Mouse (Mus musculus): ENCODE measurements around the gene Tmem121. TPM values are rescaled to one million over a fixed set of nuclear protein-coding genes. Genes with fewer than 3 reads are reported as not detected.
"Not testable (repeated sequence)": the region's sequence is repeated elsewhere in the genome, so short reads cannot be mapped to it uniquely, and the experiment has no call there.

Gene Tmem121
- polyA plus RNA-seq, 1 experiment = not detected

DNA sequence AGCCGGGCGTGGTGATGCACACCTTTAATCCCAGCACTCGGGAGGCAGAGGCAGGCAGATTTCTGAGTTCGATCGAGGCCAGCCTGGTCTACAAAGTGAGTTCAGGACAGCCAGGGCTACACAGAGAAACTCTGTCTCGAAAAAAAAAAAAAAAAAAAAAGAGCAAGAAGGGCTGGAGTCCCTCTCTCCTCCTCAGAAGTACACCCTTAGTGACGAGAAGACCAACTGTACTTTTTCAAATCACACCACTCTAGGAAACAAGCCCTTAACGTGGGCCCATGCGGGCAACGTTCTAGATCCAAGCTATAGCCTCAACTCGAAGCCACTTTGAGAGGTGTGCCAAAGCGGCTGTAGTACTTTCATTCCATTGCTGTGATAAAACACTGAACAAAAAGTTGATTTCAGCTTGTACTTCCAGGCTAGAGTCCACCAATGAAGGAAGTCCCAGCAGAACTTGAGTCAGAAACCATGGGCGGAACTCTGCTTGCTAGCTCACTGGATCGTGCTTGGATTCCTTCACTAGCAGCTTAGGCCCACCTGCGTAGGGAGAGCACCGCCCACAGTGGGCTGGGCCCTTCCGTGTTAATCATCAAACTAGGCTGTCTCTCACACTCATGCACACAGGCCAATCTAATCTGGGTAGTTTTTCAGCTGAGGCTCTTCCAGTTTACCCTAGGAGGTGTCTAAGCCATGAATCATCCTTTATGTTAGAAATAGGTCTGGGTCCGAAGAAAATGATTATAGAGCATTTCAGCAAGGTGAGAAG lies 8.6 kb upstream of the Tmem121 start:
- H3K4me1 ChIP-seq (ENCODE audit: control insufficient read depth, insufficient read depth, low read length) = no peaks in the 10 kb centered on the region
- H3K4me3 ChIP-seq (ENCODE audit: insufficient read depth, low read depth, low read length) = no peak overlapping the region
- TF ChIP-seq POLR2A (IDR thresholded peaks at IDR 0.05; ENCODE audit: insufficient read depth, low read depth, low read length) = no peak
- no peak for TF ChIP-seq CTCF (IDR thresholded peaks at IDR 0.05; ENCODE audit: insufficient read depth, low read depth, low read length)
- H3K27ac ChIP-seq (ENCODE audit: insufficient read depth, low read depth, low read length) = no peak overlapping the region
- WGBS = 89% methylated on average over 18 of the region's 18 CpGs

DNA sequence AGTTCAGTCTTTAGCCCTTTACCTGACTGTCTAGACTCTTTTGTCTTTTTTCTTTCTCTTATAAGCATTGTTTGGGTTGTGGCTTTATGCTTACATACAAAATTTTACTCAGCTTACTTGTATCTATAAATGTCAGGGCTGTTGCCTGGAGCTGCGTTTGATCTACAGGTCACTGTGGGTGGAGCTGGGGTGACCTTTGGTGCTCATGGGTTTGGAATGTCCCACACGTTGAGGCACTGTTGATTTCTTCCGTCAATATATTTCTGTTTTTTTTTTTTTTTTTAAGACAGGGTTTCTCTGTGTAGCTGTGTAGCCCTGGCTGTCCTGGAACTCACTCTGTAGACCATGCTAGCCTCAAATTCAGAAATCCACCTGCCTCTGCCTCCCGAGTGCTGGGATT lies 4.7 kb upstream of the Tmem121 start:
- Histone ChIP-seq H3K4me1 (ENCODE audit: control insufficient read depth, insufficient read depth, low read length) (peaks cover 9% of the 10 kb centered on the region), H3K4me3 (ENCODE audit: insufficient read depth, low read depth, low read length) (no peak overlapping the region), H3K27ac (ENCODE audit: insufficient read depth, low read depth, low read length) (no peak overlapping the region)
- WGBS = 86% methylated on average over 4 of the region's 4 CpGs
- TF ChIP-seq POLR2A (IDR thresholded peaks at IDR 0.05; ENCODE audit: insufficient read depth, low read depth, low read length) = no peak
- TF ChIP-seq CTCF (IDR thresholded peaks at IDR 0.05; ENCODE audit: insufficient read depth, low read depth, low read length) = no peak

DNA sequence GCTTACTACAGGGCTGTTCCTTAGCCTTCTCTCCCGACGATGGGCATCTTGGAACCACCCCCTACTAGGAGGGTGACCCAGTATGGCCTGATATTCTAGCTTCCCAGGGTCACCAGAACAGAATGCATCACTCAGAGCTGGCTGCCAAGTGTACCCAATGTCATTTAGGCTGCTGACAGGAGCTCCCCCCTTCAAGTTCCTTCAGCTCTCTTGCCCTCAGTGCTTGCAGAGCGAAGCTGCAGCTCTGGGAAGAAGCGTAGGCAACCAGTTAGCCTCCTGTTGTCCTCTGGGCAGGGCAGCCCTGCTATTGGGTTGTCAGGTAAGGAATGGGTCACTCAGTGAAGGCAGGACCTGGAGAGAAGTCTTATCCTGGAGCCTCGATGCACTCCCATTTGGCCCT lies 785 bp upstream of the Tmem121 start:
- no peak overlapping the region for H3K27ac ChIP-seq (ENCODE audit: insufficient read depth, low read depth, low read length)
- H3K4me3 ChIP-seq (ENCODE audit: insufficient read depth, low read depth, low read length) = no peak overlapping the region
- peaks cover 36% of the 10 kb centered on the region for H3K4me1 ChIP-seq (ENCODE audit: control insufficient read depth, insufficient read depth, low read length)
- 71% methylated on average over 5 of the region's 5 CpGs for WGBS
- TF ChIP-seq CTCF (IDR thresholded peaks at IDR 0.05; ENCODE audit: insufficient read depth, low read depth, low read length) = no peak
- no peak for TF ChIP-seq POLR2A (IDR thresholded peaks at IDR 0.05; ENCODE audit: insufficient read depth, low read depth, low read length)

DNA sequence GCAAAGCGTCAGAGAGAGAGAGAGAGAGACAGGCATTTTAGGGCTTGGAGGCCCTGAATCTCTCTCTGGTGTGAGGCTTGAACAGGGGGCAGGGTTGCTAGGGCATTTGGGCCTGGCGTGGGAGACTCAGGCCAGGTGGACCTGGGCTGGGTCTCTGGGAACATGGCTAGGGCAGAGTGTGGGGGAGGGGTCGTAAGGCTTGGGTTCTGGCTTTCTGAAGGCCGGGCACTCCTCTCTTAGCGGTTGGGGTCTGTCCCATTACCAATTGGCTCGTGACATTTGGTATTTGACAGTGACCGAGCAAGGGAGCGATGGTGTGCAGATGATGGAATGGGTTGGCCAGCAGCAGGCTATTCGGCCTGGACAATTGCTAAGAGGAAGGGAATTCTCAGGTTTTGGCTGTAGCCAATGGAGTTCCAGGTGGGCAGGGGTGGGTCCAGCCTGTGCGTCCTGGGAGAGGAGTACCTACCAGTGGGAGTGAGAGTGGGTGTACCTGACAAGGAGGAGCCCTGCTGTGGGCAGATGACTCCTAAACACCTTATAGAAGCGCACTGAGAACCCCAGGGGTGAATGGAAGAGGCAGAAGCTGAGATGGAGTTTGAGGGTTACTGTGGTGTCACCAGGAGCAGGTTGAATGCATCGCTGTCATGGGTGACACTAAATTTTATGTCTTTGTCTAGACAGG lies 738 bp downstream of the Tmem121 start:
- 28% methylated on average over 12 of the region's 12 CpGs for WGBS
- Histone ChIP-seq H3K4me1 (ENCODE audit: control insufficient read depth, insufficient read depth, low read length) (peaks cover 36% of the 10 kb centered on the region), H3K4me3 (ENCODE audit: insufficient read depth, low read depth, low read length) (peak overlapping the region; percentile 94), H3K27ac (ENCODE audit: insufficient read depth, low read depth, low read length) (0 out of 2 replicates have a peak overlapping the region, but pooled peaks have one; percentile 40)
- TF ChIP-seq POLR2A (IDR thresholded peaks at IDR 0.05; ENCODE audit: insufficient read depth, low read depth, low read length) (no peak), CTCF (IDR thresholded peaks at IDR 0.05; ENCODE audit: insufficient read depth, low read depth, low read length) (no peak)

DNA sequence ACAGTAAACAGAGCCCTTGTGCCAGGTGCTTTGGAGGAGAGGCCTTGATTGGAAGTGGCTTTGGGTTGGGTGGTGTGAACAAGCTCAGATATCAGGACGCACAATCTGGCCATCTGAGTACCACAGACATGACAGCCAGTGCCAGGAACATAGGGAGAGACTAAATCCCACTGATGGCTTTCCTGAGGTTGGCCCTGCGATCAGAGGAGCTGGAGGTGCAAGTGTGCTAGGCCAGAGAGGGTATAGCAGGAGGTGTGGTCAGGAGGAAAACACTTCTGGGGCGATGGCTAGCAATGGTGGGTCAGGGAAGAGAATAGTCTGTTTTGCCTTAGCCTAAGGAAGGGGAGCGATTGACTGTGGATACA lies 1.3 kb downstream of the Tmem121 start:
- Histone ChIP-seq H3K4me3 (ENCODE audit: insufficient read depth, low read depth, low read length) (peak overlapping the region; percentile 94), H3K4me1 (ENCODE audit: control insufficient read depth, insufficient read depth, low read length) (peaks cover 36% of the 10 kb centered on the region), H3K27ac (ENCODE audit: insufficient read depth, low read depth, low read length) (no peak overlapping the region)
- TF ChIP-seq CTCF (IDR thresholded peaks at IDR 0.05; ENCODE audit: insufficient read depth, low read depth, low read length) = no peak
- no peak for TF ChIP-seq POLR2A (IDR thresholded peaks at IDR 0.05; ENCODE audit: insufficient read depth, low read depth, low read length)
- 62% methylated on average over 4 of the region's 4 CpGs for WGBS

DNA sequence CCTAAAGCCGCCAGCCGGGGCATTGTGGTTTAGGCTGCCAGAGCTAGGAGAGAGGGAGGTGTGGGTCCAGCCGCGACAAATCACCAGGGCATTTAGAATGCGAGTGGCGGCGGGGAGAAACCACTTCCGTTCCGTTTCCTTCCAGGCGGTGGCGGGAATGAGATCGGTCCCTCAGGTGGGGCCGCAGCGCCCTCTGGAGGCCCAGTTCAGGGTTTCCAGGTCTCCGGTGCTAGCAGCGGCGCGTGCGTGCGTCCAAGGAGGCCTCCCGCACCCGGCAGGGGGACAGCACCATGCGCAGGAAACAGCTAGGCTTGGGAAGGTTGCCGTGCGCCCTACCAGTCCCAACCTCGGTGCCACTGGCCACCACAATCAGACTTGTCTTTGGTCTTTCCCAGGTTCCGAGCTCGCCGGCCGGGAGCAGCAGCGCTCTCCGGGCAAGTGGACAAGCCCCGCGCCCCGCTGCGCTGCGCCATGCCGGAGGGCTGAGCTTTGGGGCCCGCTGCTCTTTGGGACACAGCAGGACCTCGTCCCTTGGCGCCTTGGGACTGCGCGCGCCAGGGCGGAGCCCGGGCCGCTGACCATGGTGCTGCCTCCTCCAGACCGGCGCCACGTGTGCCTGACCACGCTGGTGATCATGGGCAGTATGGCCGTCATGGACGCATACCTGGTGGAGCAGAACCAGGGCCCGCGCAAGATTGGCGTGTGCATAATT lies 2.0 kb downstream of the Tmem121 start:
- TF ChIP-seq POLR2A (IDR thresholded peaks at IDR 0.05; ENCODE audit: insufficient read depth, low read depth, low read length) (no peak), CTCF (IDR thresholded peaks at IDR 0.05; ENCODE audit: insufficient read depth, low read depth, low read length) (peak; percentile 86)
- peak overlapping the region; percentile 94 for H3K4me3 ChIP-seq (ENCODE audit: insufficient read depth, low read depth, low read length)
- no peak overlapping the region for H3K27ac ChIP-seq (ENCODE audit: insufficient read depth, low read depth, low read length)
- WGBS = 6% methylated on average over 56 of the region's 56 CpGs
- peaks cover 36% of the 10 kb centered on the region for H3K4me1 ChIP-seq (ENCODE audit: control insufficient read depth, insufficient read depth, low read length)

DNA sequence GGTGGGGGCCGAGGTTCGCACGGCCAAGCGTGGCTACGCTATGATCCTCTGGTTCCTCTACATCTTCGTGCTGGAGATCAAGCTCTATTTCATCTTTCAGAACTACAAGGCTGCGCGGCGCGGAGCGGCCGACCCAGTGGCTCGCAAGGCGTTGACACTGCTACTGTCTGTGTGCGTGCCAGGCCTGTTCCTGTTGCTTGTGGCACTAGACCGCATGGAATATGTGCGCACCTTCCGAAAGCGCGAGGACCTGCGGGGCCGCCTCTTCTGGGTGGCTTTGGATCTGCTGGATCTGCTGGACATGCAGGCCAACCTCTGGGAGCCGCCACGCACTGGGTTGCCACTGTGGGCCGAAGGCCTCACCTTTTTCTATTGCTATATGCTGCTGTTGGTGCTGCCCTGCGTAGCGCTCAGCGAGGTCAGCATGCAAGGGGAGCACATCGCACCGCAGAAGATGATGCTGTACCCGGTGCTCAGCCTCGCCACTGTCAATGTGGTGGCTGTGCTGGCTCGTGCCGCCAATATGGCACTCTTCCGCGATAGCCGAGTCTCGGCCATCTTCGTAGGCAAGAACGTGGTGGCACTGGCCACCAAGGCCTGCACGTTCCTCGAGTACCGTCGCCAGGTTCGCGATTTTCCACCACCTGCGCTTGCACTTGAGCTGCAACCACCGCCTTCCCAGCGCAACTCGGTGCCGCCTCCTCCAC lies 2.8 kb downstream of the Tmem121 start:
- H3K4me3 ChIP-seq (ENCODE audit: insufficient read depth, low read depth, low read length) = no peak overlapping the region
- TF ChIP-seq CTCF (IDR thresholded peaks at IDR 0.05; ENCODE audit: insufficient read depth, low read depth, low read length) (no peak), POLR2A (IDR thresholded peaks at IDR 0.05; ENCODE audit: insufficient read depth, low read depth, low read length) (no peak)
- 94% methylated on average over 51 of the region's 51 CpGs for WGBS

DNA sequence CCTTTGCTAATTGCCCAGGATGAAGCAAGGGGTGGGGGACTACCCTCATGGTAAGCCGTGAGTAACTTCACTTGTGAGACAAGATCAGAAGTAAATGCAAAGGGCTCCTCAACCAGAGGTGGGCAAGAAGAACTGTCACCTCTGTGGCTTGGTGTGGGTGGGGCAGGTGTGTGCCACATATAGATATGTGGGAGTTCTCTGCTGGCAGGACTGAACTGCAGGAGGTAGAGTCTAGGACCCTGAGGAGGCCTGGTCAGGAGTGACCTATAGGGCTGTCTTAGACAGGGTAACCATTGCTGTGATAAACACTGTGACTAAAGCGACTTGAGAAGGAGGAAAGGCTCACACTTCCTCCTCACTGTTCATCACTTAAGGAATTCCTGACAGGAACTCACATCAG lies 7.7 kb downstream of the Tmem121 start:
- H3K4me3 ChIP-seq (ENCODE audit: insufficient read depth, low read depth, low read length) = no peak overlapping the region
- no peak for TF ChIP-seq CTCF (IDR thresholded peaks at IDR 0.05; ENCODE audit: insufficient read depth, low read depth, low read length)
- TF ChIP-seq POLR2A (IDR thresholded peaks at IDR 0.05; ENCODE audit: insufficient read depth, low read depth, low read length) = no peak
- 66% methylated on average over 2 of the region's 2 CpGs for WGBS

More for the DNA sequence above, 2.8 kb downstream of the Tmem121 start:
- Histone ChIP-seq H3K4me1 (ENCODE audit: control insufficient read depth, insufficient read depth, low read length) (peaks cover 38% of the 10 kb centered on the region), H3K27ac (ENCODE audit: insufficient read depth, low read depth, low read length) (no peak overlapping the region)

DNA sequence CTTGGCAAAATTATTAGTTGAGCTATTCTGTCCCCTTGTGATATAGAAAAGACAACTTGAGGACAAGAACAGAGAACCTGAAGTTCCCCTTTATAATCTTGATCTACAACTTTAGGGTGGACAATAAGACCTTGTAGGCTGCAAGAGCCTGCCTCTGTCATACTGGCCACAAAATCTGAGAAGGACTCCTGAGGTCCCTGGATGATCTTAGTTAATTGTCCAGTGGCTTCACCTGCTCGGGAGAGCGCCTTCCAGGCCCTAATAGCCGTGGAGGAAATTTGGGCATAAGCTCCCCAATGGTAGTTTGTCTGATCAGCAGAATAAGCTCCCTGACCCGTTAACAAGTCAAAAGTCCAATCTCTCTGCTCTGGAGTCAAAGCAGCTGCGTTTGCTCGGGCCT lies 13.4 kb downstream of the Tmem121 start:
- not testable (repeated sequence) for H3K4me1 ChIP-seq (ENCODE audit: control insufficient read depth, insufficient read depth, low read length); H3K27ac ChIP-seq (ENCODE audit: insufficient read depth, low read depth, low read length); H3K4me3 ChIP-seq (ENCODE audit: insufficient read depth, low read depth, low read length)
- WGBS = 96% methylated on average over 3 of the region's 6 CpGs

More for the DNA sequence above, 7.7 kb downstream of the Tmem121 start:
- Histone ChIP-seq H3K27ac (ENCODE audit: insufficient read depth, low read depth, low read length) (no peak overlapping the region), H3K4me1 (ENCODE audit: control insufficient read depth, insufficient read depth, low read length) (peaks cover 7% of the 10 kb centered on the region)
